In the genomic region with DNA sequence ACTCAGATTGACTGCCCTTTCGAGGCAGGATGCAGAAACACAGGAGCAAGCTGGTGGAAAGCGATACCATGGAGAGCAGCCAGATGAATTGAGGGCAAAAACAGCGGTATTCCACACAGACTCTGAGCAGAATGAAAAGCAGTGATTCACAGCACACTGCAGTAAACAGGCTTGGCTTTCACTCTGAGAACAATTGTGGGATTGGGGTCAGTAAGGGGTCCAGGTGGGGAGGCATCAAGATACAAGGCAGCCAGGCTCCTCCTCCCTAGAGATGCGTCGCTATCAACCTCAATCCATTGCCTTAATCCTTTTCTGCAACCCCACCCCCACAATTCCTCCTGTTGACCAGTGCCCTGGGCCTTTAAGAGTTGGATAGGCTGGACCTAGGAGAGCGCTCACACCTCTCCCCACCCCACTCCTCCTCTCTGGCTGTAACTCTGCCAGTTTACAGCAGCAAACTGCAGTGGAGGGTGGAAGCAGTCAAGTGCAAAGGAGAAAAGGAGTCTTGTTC, we compare ENCODE assay signal across 10 mouse cellular contexts. TPM values are rescaled to one million over a fixed set of nuclear protein-coding genes. Genes with fewer than 3 reads are reported as not detected.
DNase-seq lines count a peak whose midpoint lies in the region; ATAC-seq lines count a peak whose summit lies in the region.
"Had no signal": no experiment of that assay in that cellular context is flagged by ENCODE, and none has a peak within 500 bp of the region (broad histone marks: within the 10 kb centered on the region; RNA-seq: fewer than 3 reads in every experiment).

Gene Plcd4, plus strand, starts transcription at position 438 of the 511 bp plus-strand sequence.

- peak within 1 kb of the TSS; percentile 61 for H3K27ac ChIP-seq in midbrain, embryonic 10.5 days (replicated peaks)
- no peak within 1 kb of the TSS for H3K27ac ChIP-seq in liver, embryonic 11.5 days (ENCODE audit: low read depth, low read length)

- H3K27me3 ChIP-seq in midbrain, embryonic 10.5 days (ENCODE audit: low read depth, poor library complexity, severe bottlenecking): no peaks in the 10 kb centered on the region
- peaks cover 4% of the 10 kb centered on the region for H3K27me3 ChIP-seq in liver, embryonic 11.5 days (replicated peaks; ENCODE audit: control insufficient read depth, insufficient read depth, low read length)

- H3K4me1 ChIP-seq in midbrain, embryonic 10.5 days: peaks cover 27% of the 10 kb centered on the region
- H3K4me1 ChIP-seq in liver, embryonic 11.5 days (replicated peaks; ENCODE audit: control insufficient read depth, insufficient read depth, low read length): no peaks in the 10 kb centered on the region

- no peak for DNase-seq in frontal cortex, postnatal 25 days (ENCODE audit: low spot score in 2 of 2)
- DNase-seq in cerebellum, postnatal 36 days: peak; percentile 57 to 59
- DNase-seq in gastrocnemius, postnatal 10 days: peak; percentile 16
- peak; percentile 22 to 51 for DNase-seq in layer of hippocampus, adult 18-20 months (ENCODE audit: low spot score in 2 of 2)
- peak; percentile 22 for DNase-seq in midbrain, embryonic 10.5 days (ENCODE audit: low spot score)
- no peak for DNase-seq in thymus, postnatal 10 days (ENCODE audit: low spot score in 2 of 2)
- no peak for DNase-seq in liver, embryonic 11.5 days (ENCODE audit: low spot score)

- H3K36me3 ChIP-seq in midbrain, embryonic 10.5 days: no peaks in the 10 kb centered on the region
- H3K36me3 ChIP-seq in liver, embryonic 11.5 days (ENCODE audit: control insufficient read depth, insufficient read depth, low read length): no peaks in the 10 kb centered on the region

- no peak within 1 kb of the TSS for H3K9ac ChIP-seq in liver, embryonic 11.5 days (ENCODE audit: low read depth, low read length)

- ATAC-seq in frontal cortex, adult (ENCODE audit: low TSS enrichment): peak; percentile 90
- no peak for ATAC-seq in liver, embryonic 11.5 days (replicated peaks; ENCODE audit: low FRiP score)

- no peaks in the 10 kb centered on the region for H3K9me3 ChIP-seq in midbrain, embryonic 10.5 days (replicated peaks)
- H3K9me3 ChIP-seq in liver, embryonic 11.5 days (ENCODE audit: control insufficient read depth, low read length): no peaks in the 10 kb centered on the region

- 9% methylated on average over 6 of the region's 6 CpGs for WGBS in midbrain, embryonic 10.5 days
- WGBS in liver, embryonic 11.5 days: 7% methylated on average over 6 of the region's 6 CpGs

- no peak within 1 kb of the TSS for H3K4me2 ChIP-seq in liver, embryonic 11.5 days

- H3K4me3 ChIP-seq in midbrain, embryonic 10.5 days: peak within 1 kb of the TSS; percentile 30
- no peak within 1 kb of the TSS for H3K4me3 ChIP-seq in liver, embryonic 11.5 days (ENCODE audit: low read depth, low read length)
- H3K4me3 ChIP-seq: erythroblast, embryonic 14.5 days had no signal

RNA-seq across cellular contexts. Expression of gene Plcd4, which starts in this region (rescaled TPM):
- 10 to 100 TPM; 69.1 to 69.5 TPM for total RNA-seq in gastrocnemius, postnatal 10 days (2021)
- 10 to 100 TPM; 19.5 to 22.5 TPM for total RNA-seq in layer of hippocampus, adult 18-20 months (2021)
- polyA plus RNA-seq in midbrain, embryonic 10.5 days (2016; fragmentation: Nextera tagmentation; extraction: Ambion mirVana): 2.0 and 2.8 TPM in 2 replicates
- polyA plus RNA-seq in liver, embryonic 11.5 days (2014; fragmentation: Nextera tagmentation; extraction: Ambion mirVana): 0.10 TPM in 1 of 2 replicates, not detected in the other
- polyA plus RNA-seq: erythroblast, embryonic 14.5 days; spleen, adult 2 months had no signal

Comparison
In these comparisons a context has a peak if more than half of its experiments do, and no peak if none do; other contexts are left out.
1. DNase-seq: peak in cerebellum, postnatal 36 days (2 of 2), gastrocnemius, postnatal 10 days (single experiment), layer of hippocampus, adult 18-20 months (2 of 2) and midbrain, embryonic 10.5 days (single experiment); none in frontal cortex, postnatal 25 days (0 of 2), thymus, postnatal 10 days (0 of 2) and liver, embryonic 11.5 days (single experiment).